Mouse (Mus musculus): ENCODE results near the gene Ugt1a1. TPM values are rescaled to one million over a fixed set of nuclear protein-coding genes. Genes with fewer than 3 reads are reported as not detected.

The Ugt1a1 gene
- polyA plus RNA-seq, 1 experiment = 0.47 TPM

GRCm38 (mm10) chr1:88258881-88259642, 47.3 kb downstream of the Ugt1a1 start:
- 40% methylated on average over 8 of the region's 8 CpGs for WGBS
- H3K27me3 ChIP-seq (ENCODE audit: control insufficient read depth, insufficient read depth, low read length) = no peaks in the 10 kb centered on the region
- TF ChIP-seq CTCF (IDR thresholded peaks at IDR 0.05; ENCODE audit: borderline replicate concordance, control insufficient read depth, extremely low read depth, insufficient read depth, low read length, poor library complexity) = no peak
- no peak for TF ChIP-seq POLR2A (IDR thresholded peaks at IDR 0.05; ENCODE audit: control insufficient read depth, extremely low read depth, insufficient read depth, low read length, poor library complexity)
- peaks cover 21% of the 10 kb centered on the region for H3K4me1 ChIP-seq (replicated peaks; ENCODE audit: control insufficient read depth, insufficient read depth, low read length)
- H3K36me3 ChIP-seq (ENCODE audit: control insufficient read depth, insufficient read depth, low read length) = peaks cover 32% of the 10 kb centered on the region
- DNase-seq = no peak
- H3K4me3 ChIP-seq (ENCODE audit: control insufficient read depth, insufficient read depth, low read length) = no peak overlapping the region
- no peak overlapping the region for H3K27ac ChIP-seq (ENCODE audit: control insufficient read depth, insufficient read depth, low read length)

- no peak for DNase-seq
- Histone ChIP-seq H3K4me1 (replicated peaks; ENCODE audit: control insufficient read depth, insufficient read depth, low read length) (peaks cover 21% of the 10 kb centered on the region), H3K27ac (ENCODE audit: control insufficient read depth, insufficient read depth, low read length) (no peak overlapping the region), H3K27me3 (ENCODE audit: control insufficient read depth, insufficient read depth, low read length) (no peaks in the 10 kb centered on the region), H3K36me3 (ENCODE audit: control insufficient read depth, insufficient read depth, low read length) (peaks cover 38% of the 10 kb centered on the region), H3K4me3 (ENCODE audit: control insufficient read depth, insufficient read depth, low read length) (no peak overlapping the region)
- no peak for TF ChIP-seq CTCF (IDR thresholded peaks at IDR 0.05; ENCODE audit: borderline replicate concordance, control insufficient read depth, extremely low read depth, insufficient read depth, low read length, poor library complexity)
- WGBS = 84% methylated on average over 4 of the region's 4 CpGs
These were observed 47.9 kb downstream of the Ugt1a1 start for GRCm38 (mm10) chr1:88259643-88260024.

GRCm38 (mm10) chr1:88260114-88260513, 48.4 kb downstream of the Ugt1a1 start:
- no peak for DNase-seq
- H3K4me1 ChIP-seq (replicated peaks; ENCODE audit: control insufficient read depth, insufficient read depth, low read length) = peaks cover 21% of the 10 kb centered on the region
- peaks cover 43% of the 10 kb centered on the region for H3K36me3 ChIP-seq (ENCODE audit: control insufficient read depth, insufficient read depth, low read length)
- TF ChIP-seq CTCF (IDR thresholded peaks at IDR 0.05; ENCODE audit: borderline replicate concordance, control insufficient read depth, extremely low read depth, insufficient read depth, low read length, poor library complexity) (no peak), POLR2A (IDR thresholded peaks at IDR 0.05; ENCODE audit: control insufficient read depth, extremely low read depth, insufficient read depth, low read length, poor library complexity) (no peak)
- H3K27ac ChIP-seq (ENCODE audit: control insufficient read depth, insufficient read depth, low read length) = no peak overlapping the region
- WGBS = 89% methylated on average over 6 of the region's 6 CpGs
- H3K27me3 ChIP-seq (ENCODE audit: control insufficient read depth, insufficient read depth, low read length) = no peaks in the 10 kb centered on the region
- no peak overlapping the region for H3K4me3 ChIP-seq (ENCODE audit: control insufficient read depth, insufficient read depth, low read length)

GRCm38 (mm10) chr1:88260604-88261377, 49.0 kb downstream of the Ugt1a1 start:
- WGBS = 83% methylated on average over 10 of the region's 10 CpGs
- no peak for TF ChIP-seq POLR2A (IDR thresholded peaks at IDR 0.05; ENCODE audit: control insufficient read depth, extremely low read depth, insufficient read depth, low read length, poor library complexity)
- no peak for TF ChIP-seq CTCF (IDR thresholded peaks at IDR 0.05; ENCODE audit: borderline replicate concordance, control insufficient read depth, extremely low read depth, insufficient read depth, low read length, poor library complexity)

GRCm38 (mm10) chr1:88261706-88262105, 49.9 kb downstream of the Ugt1a1 start:
- no peak for TF ChIP-seq POLR2A (IDR thresholded peaks at IDR 0.05; ENCODE audit: control insufficient read depth, extremely low read depth, insufficient read depth, low read length, poor library complexity)
- no peak for TF ChIP-seq CTCF (IDR thresholded peaks at IDR 0.05; ENCODE audit: borderline replicate concordance, control insufficient read depth, extremely low read depth, insufficient read depth, low read length, poor library complexity)
- H3K27me3 ChIP-seq (ENCODE audit: control insufficient read depth, insufficient read depth, low read length) = no peaks in the 10 kb centered on the region
- 86% methylated on average over 7 of the region's 7 CpGs for WGBS
- no peak for DNase-seq
- H3K4me1 ChIP-seq (replicated peaks; ENCODE audit: control insufficient read depth, insufficient read depth, low read length) = peaks cover 21% of the 10 kb centered on the region
- H3K4me3 ChIP-seq (ENCODE audit: control insufficient read depth, insufficient read depth, low read length) = no peak overlapping the region
- no peak overlapping the region for H3K27ac ChIP-seq (ENCODE audit: control insufficient read depth, insufficient read depth, low read length)
- peaks cover 59% of the 10 kb centered on the region for H3K36me3 ChIP-seq (ENCODE audit: control insufficient read depth, insufficient read depth, low read length)

More at GRCm38 (mm10) chr1:88260604-88261377, 49.0 kb downstream of the Ugt1a1 start:
- H3K4me3 ChIP-seq (ENCODE audit: control insufficient read depth, insufficient read depth, low read length) = no peak overlapping the region
- no peaks in the 10 kb centered on the region for H3K27me3 ChIP-seq (ENCODE audit: control insufficient read depth, insufficient read depth, low read length)
- DNase-seq = no peak
- no peak overlapping the region for H3K27ac ChIP-seq (ENCODE audit: control insufficient read depth, insufficient read depth, low read length)
- H3K4me1 ChIP-seq (replicated peaks; ENCODE audit: control insufficient read depth, insufficient read depth, low read length) = peaks cover 21% of the 10 kb centered on the region
- peaks cover 49% of the 10 kb centered on the region for H3K36me3 ChIP-seq (ENCODE audit: control insufficient read depth, insufficient read depth, low read length)

- Histone ChIP-seq H3K27ac (ENCODE audit: control insufficient read depth, insufficient read depth, low read length) (no peak overlapping the region), H3K4me3 (ENCODE audit: control insufficient read depth, insufficient read depth, low read length) (no peak overlapping the region), H3K27me3 (ENCODE audit: control insufficient read depth, insufficient read depth, low read length) (no peaks in the 10 kb centered on the region), H3K36me3 (ENCODE audit: control insufficient read depth, insufficient read depth, low read length) (peaks cover 64% of the 10 kb centered on the region), H3K4me1 (replicated peaks; ENCODE audit: control insufficient read depth, insufficient read depth, low read length) (peaks cover 21% of the 10 kb centered on the region)
- WGBS = 75% methylated on average over 4 of the region's 4 CpGs
- no peak for TF ChIP-seq POLR2A (IDR thresholded peaks at IDR 0.05; ENCODE audit: control insufficient read depth, extremely low read depth, insufficient read depth, low read length, poor library complexity)
- no peak for TF ChIP-seq CTCF (IDR thresholded peaks at IDR 0.05; ENCODE audit: borderline replicate concordance, control insufficient read depth, extremely low read depth, insufficient read depth, low read length, poor library complexity)
- no peak for DNase-seq
These were observed 50.5 kb downstream of the Ugt1a1 start for GRCm38 (mm10) chr1:88262255-88262654.
